Mouse (Mus musculus) embryonic facial prominence, embryonic 12.5 days (tissue): ENCODE data around the gene Spdef. TPM values are rescaled to one million over a fixed set of nuclear protein-coding genes. Genes with fewer than 3 reads are reported as not detected.

ENCODE experiments used
- ATAC-seq: fragments of 200-750 bp; cut with Nextera tagmentation; 2 replicates; pipeline ENCODE4 v1.8.0; 2017; ENCODE audit not compliant: insufficient number of reproducible peaks, insufficient read depth, low FRiP score, low TSS enrichment
- H3K27ac ChIP-seq: fragments of 300-500 bp; sonication (generic); 2 replicates; pipeline ENCODE4 v1.5.1; 2016; ENCODE audit warnings: mild to moderate bottlenecking
- H3K27me3 ChIP-seq: fragments of 300-500 bp; sonication (generic); 2 replicates; pipeline ENCODE4 v1.6.1; 2016; ENCODE audit warnings: mild to moderate bottlenecking, moderate library complexity
- H3K36me3 ChIP-seq: fragments of 300-500 bp; sonication (generic); 2 replicates; pipeline ENCODE4 v1.6.1; 2016; ENCODE audit warnings: mild to moderate bottlenecking
- H3K4me1 ChIP-seq: fragments of 300-500 bp; sonication (generic); 2 replicates; pipeline ENCODE4 v1.6.1; 2016
- H3K4me2 ChIP-seq: fragments of 300-500 bp; sonication (generic); replicated peaks from 2 replicates; pipeline ENCODE4 v1.6.1; 2016; ENCODE audit warnings: mild to moderate bottlenecking, moderate library complexity
- H3K4me3 ChIP-seq: fragments of 300-500 bp; sonication (generic); 2 replicates; pipeline ENCODE4 v1.5.1; 2016; ENCODE audit warnings: mild to moderate bottlenecking
- H3K9ac ChIP-seq: fragments of 300-500 bp; sonication (generic); 2 replicates; pipeline ENCODE4 v1.6.1; 2016; ENCODE audit warnings: mild to moderate bottlenecking, moderate library complexity
- H3K9me3 ChIP-seq: fragments of 300-500 bp; sonication (generic); 2 replicates; pipeline ENCODE4 v1.6.1; 2016; ENCODE audit warnings: mild to moderate bottlenecking, moderate library complexity
- WGBS: fragments of 180-500 bp; shearing (Covaris S2); methylation state at CpG from one replicate; pipeline ENCODE4 v1.1.7; 2016; 5-methylcytosine and 5-hydroxymethylcytosine counted together
- polyA plus RNA-seq: library from polyadenylated mRNA; unstranded; fragments of >200 nt; fragmentation: Nextera tagmentation; extraction: Ambion mirVana; gene quantifications from 2 replicates; pipeline ENCODE4 v1.2.1, GENCODE M21; 2016

Spdef gene
- polyA plus RNA-seq, 1 experiment from 2014 or later: 0.40 TPM

DNA sequence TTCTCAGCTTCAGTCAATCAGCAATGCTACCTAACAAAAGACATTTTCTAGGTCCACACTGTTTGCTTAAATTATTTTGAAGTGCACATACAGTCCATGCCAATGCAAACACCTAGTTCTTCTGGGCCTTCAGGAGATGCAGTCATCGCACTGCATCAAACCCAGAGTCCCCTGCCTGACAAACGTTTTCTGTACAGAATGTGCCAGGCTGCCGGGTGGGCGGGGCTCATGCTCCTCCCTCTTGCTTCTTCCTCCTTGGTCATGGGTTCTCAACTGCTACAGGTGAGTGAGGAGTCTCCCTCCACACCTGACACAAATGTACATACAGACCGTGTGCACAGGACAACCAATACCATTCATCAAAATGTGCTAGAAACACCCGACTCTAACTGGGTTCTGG lies 31.4 kb upstream of the Spdef start:
- H3K9me3 ChIP-seq: peaks cover 7% of the 10 kb centered on the region; the same call in 1 of the 2 replicates
- no peak overlapping the region for H3K27ac ChIP-seq
- 0 out of 2 replicates have a peak, but pooled peaks cover 4% of the 10 kb centered on the region for H3K4me1 ChIP-seq
- H3K4me2 ChIP-seq: no peak overlapping the region
- ATAC-seq: no peak
- H3K27me3 ChIP-seq: no peaks in the 10 kb centered on the region
- 72% methylated on average over 6 of the region's 6 CpGs for WGBS
- no peak overlapping the region for H3K4me3 ChIP-seq
- no peak overlapping the region for H3K9ac ChIP-seq
- peaks cover 15% of the 10 kb centered on the region for H3K36me3 ChIP-seq

DNA sequence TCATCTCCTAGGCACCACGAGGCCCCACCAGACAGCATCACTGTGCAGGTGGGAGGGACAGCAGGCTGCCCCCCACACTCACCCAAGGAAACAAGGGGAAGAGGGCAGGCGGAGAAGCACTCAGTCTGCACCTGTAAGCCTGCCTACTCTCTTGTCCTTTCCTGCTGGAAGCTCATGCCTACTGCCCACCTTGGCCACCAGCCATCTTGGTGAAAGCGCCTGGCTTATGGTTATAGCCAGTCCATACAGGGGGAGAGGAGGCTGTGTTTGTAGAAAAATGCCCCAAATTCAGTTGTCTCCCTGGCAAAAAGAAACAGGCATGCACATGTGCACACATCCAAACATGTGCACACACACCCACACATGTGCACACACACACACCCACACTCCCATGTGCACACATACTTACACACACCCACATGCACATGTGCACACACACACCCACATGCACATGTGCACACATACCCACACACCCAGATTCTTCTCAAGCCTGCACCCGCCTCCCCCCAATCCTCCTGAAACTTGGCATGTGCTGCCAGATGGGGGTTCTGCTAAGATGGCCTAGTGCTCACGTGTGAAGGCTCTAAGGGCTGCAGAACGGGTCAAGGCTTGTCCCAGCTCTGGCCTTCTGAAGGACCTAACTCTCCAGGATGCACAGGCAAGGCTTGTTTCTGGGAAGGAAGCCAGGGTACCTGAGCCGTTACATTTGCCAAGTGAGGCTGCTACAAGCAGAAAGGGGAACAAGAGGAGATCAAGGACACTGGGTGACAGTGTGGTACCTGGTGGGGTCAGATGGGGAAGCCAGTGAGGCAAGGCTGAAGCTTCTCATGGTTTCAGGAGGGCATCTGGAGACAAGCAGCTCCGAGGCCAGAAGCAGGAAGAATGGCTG lies 22.8 kb upstream of the Spdef start:
- ATAC-seq: no peak
- Histone ChIP-seq H3K9me3 (no peaks in the 10 kb centered on the region), H3K36me3 (peaks cover 29% of the 10 kb centered on the region), H3K27me3 (no peaks in the 10 kb centered on the region), H3K4me1 (peaks cover 2% of the 10 kb centered on the region; the same call in 1 of the 2 replicates), H3K9ac (no peak overlapping the region), H3K27ac (no peak overlapping the region), H3K4me2 (no peak overlapping the region), H3K4me3 (no peak overlapping the region)
- 87% methylated on average over 8 of the region's 8 CpGs for WGBS

DNA sequence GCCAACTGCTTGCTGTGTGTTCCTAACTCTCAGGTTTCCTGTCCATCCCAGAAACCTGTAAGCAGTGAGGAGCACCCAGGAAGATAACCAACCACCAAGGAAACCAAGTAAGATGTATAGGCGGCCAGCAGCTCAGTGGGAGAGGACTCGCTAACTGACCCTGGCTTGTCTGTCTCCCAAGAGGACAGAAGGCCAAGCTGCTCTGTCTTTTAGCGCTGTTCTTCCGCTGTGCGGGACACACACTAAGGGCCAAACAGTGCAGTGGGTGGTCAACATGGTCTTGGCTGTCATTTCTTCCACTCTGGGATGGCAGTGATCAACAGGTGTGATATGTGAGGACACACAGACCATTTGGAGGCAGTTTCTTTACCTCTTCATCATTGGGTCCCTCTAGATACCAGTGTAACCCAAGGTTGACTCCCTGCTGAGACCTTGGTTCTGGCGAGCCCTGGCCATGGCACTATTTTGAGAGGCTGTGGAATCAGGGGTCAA lies 21.7 kb upstream of the Spdef start:
- Histone ChIP-seq H3K27me3 (no peaks in the 10 kb centered on the region), H3K4me3 (no peak overlapping the region), H3K4me2 (no peak overlapping the region), H3K4me1 (peaks cover 7% of the 10 kb centered on the region; the same call in 1 of the 2 replicates), H3K9ac (no peak overlapping the region), H3K9me3 (no peaks in the 10 kb centered on the region), H3K27ac (no peak overlapping the region), H3K36me3 (peaks cover 29% of the 10 kb centered on the region)
- no peak for ATAC-seq
- WGBS: 89% methylated on average over 6 of the region's 6 CpGs

GRCm38 (mm10) chr17:27748123-27748522 lies 19.4 kb upstream of the Spdef start:
- Histone ChIP-seq H3K27ac (no peak overlapping the region), H3K36me3 (peaks cover 26% of the 10 kb centered on the region), H3K4me3 (no peak overlapping the region), H3K9me3 (no peaks in the 10 kb centered on the region), H3K4me2 (no peak overlapping the region), H3K27me3 (no peaks in the 10 kb centered on the region), H3K9ac (no peak overlapping the region), H3K4me1 (peaks cover 7% of the 10 kb centered on the region; the same call in 1 of the 2 replicates)
- 86% methylated on average over 2 of the region's 2 CpGs for WGBS
- ATAC-seq: no peak; the same call in 1 of the 2 replicates

DNA sequence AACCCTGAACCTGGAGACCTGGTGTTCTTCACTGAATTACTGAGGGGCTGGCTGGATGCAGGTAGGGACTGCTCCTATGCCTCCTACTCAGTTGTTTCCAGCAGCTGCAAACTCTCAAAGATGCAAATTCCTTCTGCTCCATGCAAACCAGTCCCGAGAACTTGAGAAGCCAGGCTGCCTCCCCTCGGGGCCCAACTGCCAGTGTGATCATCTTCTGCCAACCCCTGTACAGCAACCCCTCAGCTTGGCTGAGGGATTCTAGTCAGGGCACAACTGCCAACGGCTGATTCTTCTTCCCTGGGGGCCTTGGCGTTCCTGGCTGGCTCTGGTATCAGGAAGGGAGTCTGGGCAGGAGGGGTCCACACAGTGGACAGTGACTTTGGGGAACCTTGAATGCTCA lies 17.7 kb upstream of the Spdef start:
- Histone ChIP-seq H3K27me3 (no peaks in the 10 kb centered on the region), H3K4me3 (no peak overlapping the region), H3K4me2 (no peak overlapping the region), H3K27ac (no peak overlapping the region; the same call in 1 of the 2 replicates), H3K36me3 (peaks cover 10% of the 10 kb centered on the region; the same call in 1 of the 2 replicates), H3K9me3 (no peaks in the 10 kb centered on the region), H3K9ac (no peak overlapping the region), H3K4me1 (peaks cover 7% of the 10 kb centered on the region; the same call in 1 of the 2 replicates)
- ATAC-seq: no peak
- 44% methylated on average over 4 of the region's 4 CpGs for WGBS

- ATAC-seq: no peak
- H3K4me2 ChIP-seq: no peak overlapping the region
- H3K4me1 ChIP-seq: no peaks in the 10 kb centered on the region
- H3K27ac ChIP-seq: no peak overlapping the region
- no peaks in the 10 kb centered on the region for H3K9me3 ChIP-seq
- WGBS: 91% methylated on average over 6 of the region's 6 CpGs
- no peak overlapping the region for H3K4me3 ChIP-seq
- no peak overlapping the region for H3K9ac ChIP-seq
- H3K27me3 ChIP-seq: no peaks in the 10 kb centered on the region
- H3K36me3 ChIP-seq: 0 out of 2 replicates have a peak, but pooled peaks cover 3% of the 10 kb centered on the region
Measured at GRCm38 (mm10) chr17:27740961-27741360, 12.2 kb upstream of the Spdef start.

GRCm38 (mm10) chr17:27734344-27735073 lies 5.8 kb upstream of the Spdef start:
- Histone ChIP-seq H3K36me3 (no peaks in the 10 kb centered on the region), H3K27ac (no peak overlapping the region), H3K4me2 (no peak overlapping the region), H3K9me3 (peaks cover 2% of the 10 kb centered on the region; the same call in 1 of the 2 replicates), H3K4me1 (no peaks in the 10 kb centered on the region), H3K4me3 (no peak overlapping the region), H3K27me3 (peaks cover 8% of the 10 kb centered on the region; the same call in 1 of the 2 replicates), H3K9ac (no peak overlapping the region)
- WGBS: 19% methylated on average over 12 of the region's 13 CpGs
- no peak for ATAC-seq

DNA sequence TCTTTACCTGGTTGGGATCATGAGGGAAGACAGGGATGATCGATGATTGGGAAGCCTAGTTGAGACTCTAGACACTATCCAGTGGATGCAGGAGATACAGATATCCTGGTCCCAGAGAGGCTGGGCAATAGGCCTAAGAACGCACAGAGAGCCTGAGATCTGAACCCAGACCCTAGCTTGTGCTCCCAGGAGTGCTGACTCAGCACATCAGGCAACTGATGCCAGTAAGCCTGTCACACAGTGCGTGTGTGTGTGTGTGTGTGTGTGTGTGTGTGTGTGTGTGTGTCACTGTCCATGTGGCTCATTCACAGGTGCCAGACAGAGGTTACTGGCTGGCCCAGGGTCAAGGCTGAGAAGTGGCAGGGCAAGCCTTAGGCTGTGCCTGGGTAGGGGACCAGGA lies 3.9 kb upstream of the Spdef start:
- Histone ChIP-seq H3K9me3 (peaks cover 2% of the 10 kb centered on the region; the same call in 1 of the 2 replicates), H3K4me2 (no peak overlapping the region), H3K9ac (no peak overlapping the region), H3K27ac (no peak overlapping the region), H3K4me1 (no peaks in the 10 kb centered on the region), H3K27me3 (peaks cover 8% of the 10 kb centered on the region; the same call in 1 of the 2 replicates), H3K36me3 (no peaks in the 10 kb centered on the region), H3K4me3 (no peak overlapping the region)
- WGBS: 78% methylated on average over 3 of the region's 3 CpGs
- no peak for ATAC-seq

DNA sequence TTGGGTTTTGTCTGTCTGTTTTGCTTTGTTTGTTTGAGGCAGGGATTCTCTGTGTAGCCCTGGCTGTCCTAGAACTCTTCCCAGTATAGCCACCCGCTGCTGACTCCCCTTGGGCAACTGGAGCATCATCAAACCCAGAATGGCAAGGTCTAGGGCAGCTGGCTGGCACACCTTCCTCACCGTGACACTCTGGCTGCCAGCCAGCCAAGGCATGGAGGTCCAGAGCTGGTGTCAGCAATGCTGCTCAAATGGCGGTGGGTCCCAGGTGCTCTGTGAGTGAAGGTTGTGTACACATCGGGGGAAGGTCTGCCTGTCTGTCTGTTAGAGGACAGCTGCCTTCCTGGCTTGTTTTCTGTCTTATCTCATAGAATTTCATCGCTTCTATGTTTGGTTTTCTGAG lies 3.4 kb upstream of the Spdef start:
- peaks cover 2% of the 10 kb centered on the region; the same call in 1 of the 2 replicates for H3K9me3 ChIP-seq
- no peak for ATAC-seq
- peaks cover 8% of the 10 kb centered on the region; the same call in 1 of the 2 replicates for H3K27me3 ChIP-seq
- H3K9ac ChIP-seq: no peak overlapping the region
- no peak overlapping the region for H3K4me2 ChIP-seq
- no peaks in the 10 kb centered on the region for H3K4me1 ChIP-seq
- no peak overlapping the region for H3K27ac ChIP-seq
- H3K4me3 ChIP-seq: no peak overlapping the region
- no peaks in the 10 kb centered on the region for H3K36me3 ChIP-seq
- WGBS: 82% methylated on average over 5 of the region's 5 CpGs

DNA sequence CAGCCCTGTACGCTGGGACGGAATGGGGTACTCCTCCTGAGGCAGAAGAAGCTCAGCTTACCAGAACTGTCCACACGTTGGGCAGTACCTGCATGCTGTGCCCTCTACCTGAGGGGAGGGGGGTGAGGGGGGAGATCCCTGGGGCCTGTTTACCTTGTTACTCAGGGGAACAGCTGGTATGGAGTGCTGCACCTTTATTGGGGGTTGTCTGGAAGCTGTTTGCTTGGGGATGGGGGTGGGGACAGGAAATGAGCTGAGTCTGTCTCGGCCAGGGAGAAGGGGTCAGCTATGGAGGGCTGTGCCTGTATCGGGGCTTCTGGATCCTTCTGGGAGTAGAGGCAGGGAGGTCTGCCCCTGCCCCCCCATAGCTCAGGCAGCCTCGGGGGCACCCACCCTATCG lies 2.2 kb downstream of the Spdef start:
- Histone ChIP-seq H3K36me3 (no peaks in the 10 kb centered on the region), H3K4me2 (no peak overlapping the region), H3K27me3 (no peaks in the 10 kb centered on the region), H3K4me1 (peaks cover 23% of the 10 kb centered on the region), H3K9ac (no peak overlapping the region), H3K27ac (no peak overlapping the region), H3K9me3 (peaks cover 2% of the 10 kb centered on the region; the same call in 1 of the 2 replicates), H3K4me3 (no peak overlapping the region)
- no peak for ATAC-seq
- 37% methylated on average over 7 of the region's 7 CpGs for WGBS

- no peak for ATAC-seq
- Histone ChIP-seq H3K4me1 (peaks cover 23% of the 10 kb centered on the region), H3K27me3 (no peaks in the 10 kb centered on the region), H3K36me3 (no peaks in the 10 kb centered on the region), H3K9ac (no peak overlapping the region), H3K4me2 (no peak overlapping the region), H3K27ac (no peak overlapping the region), H3K9me3 (peaks cover under 1% of the 10 kb centered on the region; the same call in 1 of the 2 replicates), H3K4me3 (no peak overlapping the region)
- 12% methylated on average over 10 of the region's 10 CpGs for WGBS
Measured at GRCm38 (mm10) chr17:27725412-27725811, 3.3 kb downstream of the Spdef start.
